Mouse (Mus musculus) lung, postnatal 0 days (tissue): Measurements from ENCODE around the gene Impdh1. TPM values are rescaled to one million over a fixed set of nuclear protein-coding genes. Genes with fewer than 3 reads are reported as not detected.

ENCODE experiments used
- ATAC-seq: fragments of 200-750 bp; cut with Nextera tagmentation; 2 replicates; pipeline ENCODE4 v1.8.0; 2017; ENCODE audit warnings: moderate library complexity
- DNase-seq: peaks from one replicate; pipeline ENCODE4 v3.0.0-alpha.2; 2016; ENCODE audit warnings: low spot score
- H3K27ac ChIP-seq: fragments of 300-500 bp; sonication (generic); 2 replicates; pipeline ENCODE4 v1.5.1; 2014; ENCODE audit warnings: antibody characterized with exemption, mild to moderate bottlenecking, low read length, mixed read lengths
- H3K27me3 ChIP-seq: fragments of 300-500 bp; sonication (generic); replicated peaks from 2 replicates; pipeline ENCODE4 v1.6.1; 2014; ENCODE audit warnings: low read length, mixed read lengths; ENCODE audit not compliant: insufficient read depth
- H3K36me3 ChIP-seq: fragments of 300-500 bp; sonication (generic); 2 replicates; pipeline ENCODE4 v1.6.1; 2014; ENCODE audit warnings: low read length, mixed read lengths; ENCODE audit not compliant: insufficient read depth
- H3K4me1 ChIP-seq: fragments of 300-500 bp; sonication (generic); 2 replicates; pipeline ENCODE4 v1.6.1; 2014; ENCODE audit warnings: antibody characterized with exemption, low read depth, low read length, mixed read lengths; ENCODE audit not compliant: insufficient read depth
- H3K4me2 ChIP-seq: fragments of 300-500 bp; sonication (generic); replicated peaks from 2 replicates; pipeline ENCODE4 v1.6.1; 2014; ENCODE audit warnings: low read depth, mild to moderate bottlenecking, low read length, moderate library complexity, mixed read lengths
- H3K4me3 ChIP-seq: fragments of 300-500 bp; sonication (generic); 2 replicates; pipeline ENCODE4 v1.5.1; 2014; ENCODE audit warnings: low read depth, low read length
- H3K9ac ChIP-seq: fragments of 300-500 bp; sonication (generic); replicated peaks from 2 replicates; pipeline ENCODE4 v1.6.1; 2014; ENCODE audit warnings: low read depth, mild to moderate bottlenecking
- H3K9me3 ChIP-seq: fragments of 300-500 bp; sonication (generic); 2 replicates; pipeline ENCODE4 v1.6.1; 2016; ENCODE audit warnings: low read length, mixed read lengths
- CTCF ChIP-seq: IDR thresholded peaks from 2 replicates; pipeline ENCODE4 v1.5.1; 2016; ENCODE audit warnings: antibody characterized with exemption, mild to moderate bottlenecking
- EP300 ChIP-seq: IDR thresholded peaks from 2 replicates; pipeline ENCODE4 v1.6.1; 2016; ENCODE audit warnings: antibody characterized with exemption, mild to moderate bottlenecking, control low read depth
- WGBS: fragments of 180-500 bp; shearing (Covaris S2); extraction: QIAGEN DNeasy Blood & Tissue Kit; methylation state at CpG from one replicate; pipeline ENCODE4 v1.1.7; 2014; 5-methylcytosine and 5-hydroxymethylcytosine counted together
- polyA plus RNA-seq: library from polyadenylated mRNA; unstranded; fragments of >200 nt; fragmentation: Nextera tagmentation; extraction: Ambion mirVana; gene quantifications from 2 replicates; pipeline ENCODE4 v1.2.1, GENCODE M21; 2015

Gene Impdh1
- 93.8 and 106 TPM in 2 replicates for polyA plus RNA-seq

GRCm38 (mm10) chr6:29215881-29216501 is at the start of gene Impdh1:
Gene Impdh1, minus strand, starts transcription at chr6:29216364.
- under 1% methylated on average over 55 of the region's 56 CpGs for WGBS
- peak within 1 kb of the TSS; percentile 79 for H3K27ac ChIP-seq

GRCm38 (mm10) chr6:29264456-29264781 is 48.3 kb upstream of the Impdh1 start:
- Histone ChIP-seq H3K4me3 (no peak overlapping the region), H3K27me3 (no peaks in the 10 kb centered on the region), H3K4me2 (no peak overlapping the region), H3K36me3 (no peaks in the 10 kb centered on the region), H3K27ac (no peak overlapping the region), H3K9me3 (no peaks in the 10 kb centered on the region), H3K4me1 (no peaks in the 10 kb centered on the region), H3K9ac (no peak overlapping the region)
- ATAC-seq (no peak), DNase-seq (no peak)
- WGBS: 80% methylated on average over 3 of the region's 3 CpGs
- no peak for TF ChIP-seq CTCF
- TF ChIP-seq EP300: no peak

More at GRCm38 (mm10) chr6:29215881-29216501, at the start of gene Impdh1:
- H3K9me3 ChIP-seq: no peaks in the 10 kb centered on the region
- ATAC-seq (peak; percentile 80), DNase-seq (peak; percentile 74)
- peak within 1 kb of the TSS; percentile 97 for H3K4me2 ChIP-seq
- peak within 1 kb of the TSS; percentile 64 for H3K4me3 ChIP-seq
- no peaks in the 10 kb centered on the region for H3K27me3 ChIP-seq
- peak within 1 kb of the TSS; percentile 46 for H3K9ac ChIP-seq
- H3K36me3 ChIP-seq: no peaks in the 10 kb centered on the region
- no peak for TF ChIP-seq CTCF
- H3K4me1 ChIP-seq: peaks cover 10% of the 10 kb centered on the region; the same call in 1 of the 2 replicates

DNA sequence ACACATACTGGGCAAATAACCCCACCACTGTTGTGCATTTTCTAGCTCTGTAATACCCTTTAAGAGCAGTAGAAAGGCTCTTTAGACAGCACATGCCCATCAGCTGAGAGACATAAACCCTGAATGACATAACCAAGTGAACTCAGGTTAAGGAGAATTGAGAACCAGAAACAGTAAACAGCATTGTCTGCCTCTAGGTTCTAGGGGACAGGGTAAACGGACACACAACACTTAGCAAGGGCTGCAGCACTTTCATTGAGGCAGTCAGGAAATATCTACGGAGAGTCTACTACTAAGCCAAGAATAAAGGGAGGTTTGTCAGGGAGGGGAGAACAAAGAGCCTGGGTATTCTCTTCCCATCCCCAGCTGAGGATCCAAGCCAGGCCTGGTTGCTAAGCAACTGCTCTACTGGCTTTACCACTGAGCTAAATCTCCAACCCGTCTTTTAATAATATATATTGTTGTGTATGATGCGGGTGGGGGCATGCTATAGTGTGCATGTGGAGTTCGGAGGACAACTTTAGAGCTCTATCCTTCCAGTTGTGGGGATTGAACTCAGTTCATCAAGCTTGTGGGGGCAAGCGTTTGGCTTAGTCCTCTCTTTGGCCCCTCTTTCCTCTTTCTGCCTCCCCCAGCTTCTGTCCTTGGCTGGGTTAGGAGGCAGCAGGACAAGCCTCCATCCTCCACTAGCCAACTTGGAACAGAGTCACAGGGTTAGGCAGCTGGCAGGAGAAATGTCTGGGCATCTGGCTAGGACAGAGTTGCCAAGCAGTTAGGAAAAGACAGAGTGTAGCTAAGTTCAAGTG is 47.7 kb upstream of the Impdh1 start:
- no peak overlapping the region for H3K4me2 ChIP-seq
- H3K36me3 ChIP-seq: no peaks in the 10 kb centered on the region
- TF ChIP-seq CTCF (no peak), EP300 (no peak)
- H3K9ac ChIP-seq: no peak overlapping the region
- ATAC-seq: no peak; the same call in 1 of the 2 replicates
- no peaks in the 10 kb centered on the region for H3K4me1 ChIP-seq
- no peak for DNase-seq
- no peak overlapping the region for H3K4me3 ChIP-seq
- H3K27ac ChIP-seq: no peak overlapping the region
- no peaks in the 10 kb centered on the region for H3K27me3 ChIP-seq
- H3K9me3 ChIP-seq: no peaks in the 10 kb centered on the region
- WGBS: 61% methylated on average over 6 of the region's 6 CpGs

GRCm38 (mm10) chr6:29261831-29262230 is 45.7 kb upstream of the Impdh1 start:
- no peak overlapping the region for H3K4me2 ChIP-seq
- H3K9me3 ChIP-seq: no peaks in the 10 kb centered on the region
- no peak overlapping the region for H3K4me3 ChIP-seq
- H3K36me3 ChIP-seq: no peaks in the 10 kb centered on the region
- H3K27me3 ChIP-seq: no peaks in the 10 kb centered on the region
- DNase-seq (no peak), ATAC-seq (no peak)
- TF ChIP-seq CTCF: no peak
- TF ChIP-seq EP300: no peak
- H3K27ac ChIP-seq: no peak overlapping the region
- no peak overlapping the region for H3K9ac ChIP-seq
- H3K4me1 ChIP-seq: no peaks in the 10 kb centered on the region
- 72% methylated on average over 5 of the region's 5 CpGs for WGBS

DNA sequence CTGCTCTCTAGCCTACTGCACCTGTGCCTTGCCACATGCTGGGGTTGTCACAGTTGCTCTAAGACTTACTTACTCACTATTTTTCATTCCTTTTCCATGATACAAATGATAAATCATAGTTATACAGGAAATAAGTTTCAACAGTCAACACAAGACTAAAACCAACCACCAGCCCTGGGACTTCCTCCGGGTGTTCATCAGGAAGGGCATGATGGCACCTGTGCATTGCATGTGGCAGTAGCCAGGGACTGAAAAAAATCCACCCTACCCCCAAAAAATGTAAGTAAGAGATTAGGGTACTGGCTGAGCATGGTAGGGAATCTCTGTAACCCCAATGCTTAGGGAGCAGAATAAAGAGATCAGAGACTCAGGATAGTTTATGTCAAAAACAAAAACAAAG is 43.3 kb upstream of the Impdh1 start:
- WGBS: 58% methylated on average over 1 of the region's 1 CpGs
- Histone ChIP-seq H3K4me2 (no peak overlapping the region), H3K4me1 (no peaks in the 10 kb centered on the region), H3K27me3 (no peaks in the 10 kb centered on the region), H3K9me3 (no peaks in the 10 kb centered on the region), H3K27ac (no peak overlapping the region), H3K36me3 (no peaks in the 10 kb centered on the region), H3K4me3 (no peak overlapping the region), H3K9ac (no peak overlapping the region)
- no peak for ATAC-seq
- TF ChIP-seq CTCF (no peak), EP300 (no peak)
- DNase-seq: no peak

DNA sequence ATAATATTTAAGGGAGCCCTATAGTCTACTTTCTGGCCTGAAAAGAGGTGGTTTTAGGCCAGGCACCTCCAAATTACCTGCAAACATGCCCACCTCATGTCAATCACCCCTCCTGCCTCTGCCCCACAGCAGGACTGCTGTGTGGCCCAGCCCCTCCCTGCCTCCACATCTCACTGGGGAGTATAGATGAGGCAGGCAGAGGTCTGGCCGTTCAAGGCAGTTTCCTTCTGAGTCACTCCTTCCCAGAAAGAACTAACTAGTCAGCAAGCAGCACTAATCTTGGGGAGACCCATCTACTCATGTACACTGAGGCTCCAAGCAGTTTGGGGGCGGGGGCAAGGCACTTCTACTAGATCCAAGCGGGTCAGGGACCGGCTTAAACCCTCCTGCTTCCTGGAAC is 30.9 kb upstream of the Impdh1 start:
- TF ChIP-seq CTCF (no peak), EP300 (no peak)
- Histone ChIP-seq H3K9me3 (no peaks in the 10 kb centered on the region), H3K9ac (no peak overlapping the region), H3K27me3 (no peaks in the 10 kb centered on the region), H3K36me3 (no peaks in the 10 kb centered on the region), H3K27ac (no peak overlapping the region), H3K4me2 (no peak overlapping the region), H3K4me1 (peaks cover 7% of the 10 kb centered on the region; the same call in 1 of the 2 replicates), H3K4me3 (no peak overlapping the region)
- DNase-seq (no peak), ATAC-seq (no peak)
- 53% methylated on average over 4 of the region's 4 CpGs for WGBS
